20 mouse cellular contexts compared by ENCODE assay signal in the genomic region with DNA sequence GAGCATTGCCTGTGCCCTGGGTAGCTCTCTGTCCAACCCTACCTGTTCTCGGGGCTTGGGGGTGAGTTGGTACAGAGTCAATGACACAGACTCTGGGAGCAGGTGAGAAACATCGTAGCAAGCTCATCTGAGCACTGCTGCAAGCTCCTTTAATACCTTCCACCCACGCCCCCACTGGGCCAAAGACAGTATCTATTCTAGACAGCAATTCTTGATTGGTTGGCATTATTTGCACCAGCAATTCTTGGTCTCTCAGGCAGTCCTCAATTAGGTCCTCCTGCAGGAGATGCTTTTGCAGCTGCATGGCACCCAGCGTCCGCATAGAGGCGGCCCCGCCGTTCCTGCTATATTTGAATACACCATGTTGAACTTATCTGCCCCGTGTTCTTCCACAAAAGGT. TPM values are rescaled to one million over a fixed set of nuclear protein-coding genes. Genes with fewer than 3 reads are reported as not detected.
DNase-seq lines count a peak whose midpoint lies in the region; TF ChIP-seq lines count a peak whose summit lies in the region.
"Had no signal": no experiment of that assay in that cellular context is flagged by ENCODE, and none has a peak within 500 bp of the region (broad histone marks: within the 10 kb centered on the region; RNA-seq: fewer than 3 reads in every experiment).

No protein-coding gene starts in this region.

- peak; percentile 64 for DNase-seq in right cerebral cortex, adult 18-20 months
- no peak for DNase-seq in right cerebral cortex, postnatal 4 days
- peak in 1 of 2 experiments; percentile 42 for DNase-seq in left cerebral cortex, adult 2 months (ENCODE audit: extremely low spot score in 1 of 2, low spot score in 2 of 2)
- DNase-seq in right cerebral cortex, adult 2 months (ENCODE audit: low spot score in 2 of 2): peak; percentile 54 to 56
- DNase-seq in right cerebral cortex, postnatal 36 days (ENCODE audit: low spot score in 2 of 2): peak; percentile 40 to 61
- DNase-seq in B cell, adult 2 months: no peak
- DNase-seq in gastrocnemius, postnatal 4 days (ENCODE audit: low spot score in 2 of 2): no peak
- no peak for DNase-seq in retina, embryonic 14.5 days (ENCODE audit: low spot score)
- DNase-seq: adrenal gland, postnatal 10 days; cerebellum, adult 18-20 months; cerebellum, adult 9-11 months; cerebellum, postnatal 36 days; gastrocnemius, postnatal 10 days; heart, adult 2 months; heart, postnatal 14 days had no signal

- H3K27ac ChIP-seq in left cerebral cortex, adult 2 months: peak overlapping the region; percentile 83
- H3K27ac ChIP-seq: embryonic facial prominence, embryonic 15.5 days; forebrain, embryonic 10.5 days; heart, adult 2 months; heart, embryonic 15.5 days had no signal

- H3K4me3 ChIP-seq in left cerebral cortex, adult 2 months: no peak overlapping the region
- H3K4me3 ChIP-seq: embryonic facial prominence, embryonic 15.5 days; erythroblast, embryonic 14.5 days; forebrain, embryonic 10.5 days; heart, adult 2 months; heart, embryonic 15.5 days had no signal

- no peak; the same call in 1 of the 2 replicates for TF ChIP-seq CTCF in left cerebral cortex, adult 2 months (IDR thresholded peaks at IDR 0.05)

- intact Hi-C loops in left cerebral cortex, adult 2 months (cut with DNase I): loop anchor here (2.0 kb wide), 1 partner anchor 47 kb away; no protein-coding TSS in a partner anchor

RNA-seq across cellular contexts. Expression of a gene that starts 22.7 kb away (rescaled TPM):
- 100 to 1,000 TPM; 208 to 221 TPM for total RNA-seq in left cerebral cortex, adult 2 months (2021)
- total RNA-seq in gastrocnemius, postnatal 4 days (2021): 1 to 10 TPM; 2.0 to 2.5 TPM
- total RNA-seq: hematopoietic stem cell, adult 5-6 weeks had no signal

RNA-seq across cellular contexts. Expression of a gene that starts 58.4 kb away (rescaled TPM):
- total RNA-seq in left cerebral cortex, adult 2 months (2021): 10 to 100 TPM; 35.1 to 46.5 TPM
- total RNA-seq in gastrocnemius, postnatal 4 days (2021): 10 to 100 TPM; 29.3 to 33.9 TPM

Comparison
In these comparisons a context has a peak if more than half of its experiments do, and no peak if none do; other contexts are left out.
1. DNase-seq: peak in right cerebral cortex, adult 18-20 months (single experiment), right cerebral cortex, adult 2 months (2 of 2) and right cerebral cortex, postnatal 36 days (2 of 2); none in right cerebral cortex, postnatal 4 days (single experiment), B cell, adult 2 months (0 of 2), gastrocnemius, postnatal 4 days (0 of 2) and retina, embryonic 14.5 days (single experiment).
2. RNA of a gene that starts 22.7 kb away (total RNA-seq): 208 to 221 TPM in left cerebral cortex, adult 2 months; 2.0 to 2.5 TPM in gastrocnemius, postnatal 4 days; every median in the first group is over 10 times any median in the second.